Mouse (Mus musculus) erythroblast, embryonic 14.5 days (primary cell): ENCODE measurements around the gene Hnf1b. TPM values are rescaled to one million over a fixed set of nuclear protein-coding genes. Genes with fewer than 3 reads are reported as not detected.

Experiments used
- H3K27me3 ChIP-seq: 2 replicates; pipeline ENCODE4 v1.6.1; 2012; ENCODE audit warnings: inconsistent platforms; ENCODE audit not compliant: control insufficient read depth
- H3K36me3 ChIP-seq: 2 replicates; pipeline ENCODE4 v1.6.1; 2012; ENCODE audit warnings: mild to moderate bottlenecking, inconsistent platforms; ENCODE audit not compliant: control insufficient read depth
- H3K4me1 ChIP-seq: 2 replicates; pipeline ENCODE4 v1.6.1; 2012; ENCODE audit warnings: inconsistent platforms; ENCODE audit not compliant: control insufficient read depth
- H3K4me3 ChIP-seq: replicated peaks from 2 replicates; pipeline ENCODE3; 2012; ENCODE audit warnings: moderate library complexity, mild to moderate bottlenecking, inconsistent platforms
- H3K9me3 ChIP-seq: 2 replicates; pipeline ENCODE4 v1.6.1; 2012; ENCODE audit warnings: low read length, inconsistent platforms, mixed read lengths; ENCODE audit not compliant: control insufficient read depth
- GATA1 ChIP-seq: IDR thresholded peaks from 2 replicates; pipeline ENCODE4 v1.6.1; 2012; ENCODE audit warnings: low read length, inconsistent platforms, mixed read lengths
- TAL1 ChIP-seq: IDR thresholded peaks from 3 replicates; pipeline ENCODE4 v1.6.1; 2012; ENCODE audit warnings: low read length, inconsistent platforms, mixed read lengths
- polyA plus RNA-seq: library from polyadenylated mRNA; stranded (reverse); fragments of >175 nt; gene quantifications from 2 replicates; pipeline ENCODE4 v1.2.3, GENCODE M21; 2012

Gene Hnf1b
- polyA plus RNA-seq, 1 experiment = not detected

DNA sequence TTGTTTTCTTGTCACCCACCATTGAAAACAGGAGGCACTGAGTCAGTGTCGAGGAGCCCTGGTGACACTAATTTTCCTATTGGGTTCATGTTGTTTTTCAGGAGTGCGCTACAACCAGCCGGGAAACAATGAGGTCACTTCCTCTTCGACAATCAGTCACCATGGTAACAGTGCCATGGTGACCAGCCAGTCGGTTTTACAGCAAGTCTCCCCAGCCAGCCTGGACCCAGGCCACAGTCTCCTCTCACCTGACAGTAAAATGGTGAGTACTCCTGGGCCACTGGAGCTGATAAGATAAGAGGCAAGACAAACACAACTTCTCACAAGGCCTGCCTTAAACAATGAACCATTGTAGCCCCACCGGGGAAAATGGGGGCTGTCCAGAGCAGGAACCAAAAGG, 32.7 kb downstream of the Hnf1b start:
- Histone ChIP-seq H3K27me3 (no peaks in the 10 kb centered on the region), H3K36me3 (no peaks in the 10 kb centered on the region), H3K9me3 (no peaks in the 10 kb centered on the region), H3K4me3 (no peak overlapping the region), H3K4me1 (no peaks in the 10 kb centered on the region)
- TF ChIP-seq TAL1 (no peak), GATA1 (no peak)

DNA sequence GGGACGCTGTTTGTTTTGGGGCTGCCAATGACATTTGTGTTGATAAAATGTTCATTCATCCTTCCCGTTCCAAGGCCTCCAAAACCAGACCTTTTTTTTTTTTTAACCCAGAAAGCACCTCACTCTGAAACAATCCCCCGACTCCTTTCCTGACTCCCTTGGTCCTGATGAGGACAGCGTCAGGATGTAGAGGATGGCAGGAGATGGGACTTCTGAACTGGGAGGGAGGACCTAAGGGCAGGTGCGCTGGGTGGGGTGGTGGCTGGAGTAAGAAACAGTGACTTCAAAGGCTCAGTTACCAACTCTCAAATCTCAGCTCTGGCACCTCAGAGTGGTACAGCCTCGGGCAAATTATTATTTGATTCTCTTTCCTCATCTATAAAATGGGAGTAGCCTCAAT, 33.2 kb downstream of the Hnf1b start:
- Histone ChIP-seq H3K27me3 (no peaks in the 10 kb centered on the region), H3K4me1 (no peaks in the 10 kb centered on the region), H3K4me3 (no peak overlapping the region), H3K9me3 (no peaks in the 10 kb centered on the region), H3K36me3 (no peaks in the 10 kb centered on the region)
- TF ChIP-seq GATA1 = no peak
- TF ChIP-seq TAL1 = no peak

- TF ChIP-seq GATA1 (no peak), TAL1 (no peak)
- Histone ChIP-seq H3K4me3 (no peak overlapping the region), H3K4me1 (no peaks in the 10 kb centered on the region), H3K36me3 (no peaks in the 10 kb centered on the region), H3K9me3 (no peaks in the 10 kb centered on the region), H3K27me3 (no peaks in the 10 kb centered on the region)
These were observed 33.9 kb downstream of the Hnf1b start for GRCm38 (mm10) chr11:83883812-83884211.

GRCm38 (mm10) chr11:83885175-83885574, 35.3 kb downstream of the Hnf1b start:
- H3K4me1 ChIP-seq = no peaks in the 10 kb centered on the region
- TF ChIP-seq TAL1 (no peak), GATA1 (no peak)
- H3K9me3 ChIP-seq = no peaks in the 10 kb centered on the region
- no peaks in the 10 kb centered on the region for H3K27me3 ChIP-seq
- H3K36me3 ChIP-seq = no peaks in the 10 kb centered on the region
- no peak overlapping the region for H3K4me3 ChIP-seq

DNA sequence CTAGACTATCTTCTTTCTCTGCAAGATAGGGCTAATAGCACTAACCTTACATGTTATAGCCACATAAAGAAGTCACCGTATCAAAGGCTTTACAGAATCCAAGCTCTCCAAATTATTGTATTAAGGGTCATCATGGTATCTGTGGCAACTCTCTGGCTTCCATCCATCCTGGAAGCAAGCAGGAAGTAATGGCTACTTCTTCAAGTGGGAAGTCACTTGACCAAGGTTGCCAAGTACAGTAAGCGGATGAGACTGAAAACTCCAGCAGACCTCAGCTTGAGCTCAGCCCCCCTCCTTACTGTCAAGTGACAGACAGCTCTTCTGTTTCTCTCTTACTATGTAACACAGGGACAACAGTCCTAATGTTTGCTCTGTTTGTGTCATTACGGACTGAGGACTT, 36.9 kb downstream of the Hnf1b start:
- H3K4me3 ChIP-seq = no peak overlapping the region
- no peaks in the 10 kb centered on the region for H3K9me3 ChIP-seq
- H3K27me3 ChIP-seq = no peaks in the 10 kb centered on the region
- H3K4me1 ChIP-seq = no peaks in the 10 kb centered on the region
- TF ChIP-seq TAL1 (no peak), GATA1 (no peak)
- no peaks in the 10 kb centered on the region for H3K36me3 ChIP-seq

DNA sequence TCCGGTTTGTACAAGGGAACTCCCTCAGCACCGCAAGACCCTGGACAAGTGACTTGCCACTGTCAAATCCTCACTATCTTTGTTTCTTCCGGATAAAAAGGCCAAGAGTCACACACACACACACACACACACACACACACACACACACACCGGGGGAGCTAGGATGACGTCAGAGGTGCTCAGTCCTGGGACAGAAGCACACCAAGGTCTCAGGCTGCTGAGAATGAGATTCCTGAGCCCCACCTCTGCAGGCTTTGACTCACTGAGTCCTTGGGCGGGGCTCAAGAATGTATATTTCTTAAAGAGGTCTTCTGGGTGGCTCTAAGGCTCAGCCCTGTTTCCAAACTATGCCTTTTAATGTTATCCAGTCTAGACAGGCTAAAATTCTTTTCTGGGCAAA, 41.5 kb downstream of the Hnf1b start:
- TF ChIP-seq TAL1 (no peak), GATA1 (no peak)
- Histone ChIP-seq H3K27me3 (no peaks in the 10 kb centered on the region), H3K9me3 (no peaks in the 10 kb centered on the region), H3K4me1 (no peaks in the 10 kb centered on the region), H3K36me3 (no peaks in the 10 kb centered on the region), H3K4me3 (no peak overlapping the region)

DNA sequence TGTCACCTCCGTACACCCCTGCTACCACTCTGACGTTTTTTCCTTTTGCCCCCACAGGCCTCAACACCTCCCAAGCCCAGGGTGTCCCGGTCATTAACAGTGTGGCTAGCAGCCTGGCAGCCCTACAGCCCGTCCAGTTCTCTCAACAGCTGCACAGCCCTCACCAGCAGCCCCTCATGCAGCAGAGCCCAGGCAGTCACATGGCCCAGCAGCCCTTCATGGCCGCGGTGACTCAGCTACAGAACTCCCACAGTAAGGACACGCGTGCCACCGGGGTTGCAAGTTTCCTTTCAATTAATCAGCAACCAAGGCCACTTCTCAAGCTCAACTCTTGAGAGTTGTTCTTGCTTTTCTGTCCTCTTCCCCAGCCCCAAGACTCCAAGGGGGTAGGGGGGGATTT, 43.5 kb downstream of the Hnf1b start:
- no peak overlapping the region for H3K4me3 ChIP-seq
- no peaks in the 10 kb centered on the region for H3K36me3 ChIP-seq
- H3K27me3 ChIP-seq = no peaks in the 10 kb centered on the region
- no peaks in the 10 kb centered on the region for H3K9me3 ChIP-seq
- no peaks in the 10 kb centered on the region for H3K4me1 ChIP-seq
- TF ChIP-seq TAL1 (no peak), GATA1 (no peak)

GRCm38 (mm10) chr11:83896430-83897410, 46.9 kb downstream of the Hnf1b start:
- TF ChIP-seq TAL1 (no peak), GATA1 (no peak)
- Histone ChIP-seq H3K4me1 (no peaks in the 10 kb centered on the region), H3K27me3 (no peaks in the 10 kb centered on the region)

DNA sequence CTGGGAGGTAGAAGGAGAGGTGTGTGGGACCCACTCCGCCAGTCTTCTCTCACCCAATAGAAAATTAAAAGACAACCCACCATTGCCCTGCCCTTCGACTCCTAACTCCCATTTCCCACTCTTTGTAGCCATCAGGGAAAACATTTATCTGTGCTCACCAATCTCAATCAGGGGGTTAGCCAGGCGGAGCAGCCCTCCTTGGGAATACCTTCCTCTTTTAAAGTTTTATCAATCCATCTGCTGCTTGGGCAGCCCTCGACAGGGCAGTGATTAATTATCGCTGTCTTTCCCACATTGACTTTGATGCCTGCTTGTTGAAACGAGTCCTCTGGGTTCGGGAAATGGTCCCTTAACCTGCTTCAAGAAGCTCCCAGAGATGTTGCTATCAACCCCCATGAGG, 47.7 kb downstream of the Hnf1b start:
- Histone ChIP-seq H3K4me3 (no peak overlapping the region), H3K9me3 (no peaks in the 10 kb centered on the region), H3K36me3 (no peaks in the 10 kb centered on the region; the same call in 1 of the 2 replicates), H3K27me3 (no peaks in the 10 kb centered on the region), H3K4me1 (no peaks in the 10 kb centered on the region)
- TF ChIP-seq TAL1 = no peak
- TF ChIP-seq GATA1 = no peak

More at GRCm38 (mm10) chr11:83896430-83897410, 46.9 kb downstream of the Hnf1b start:
- Histone ChIP-seq H3K36me3 (no peaks in the 10 kb centered on the region; the same call in 1 of the 2 replicates), H3K9me3 (no peaks in the 10 kb centered on the region), H3K4me3 (no peak overlapping the region)
